Mouse (Mus musculus): ENCODE measurements around the gene Tcirg1.

GRCm38 (mm10) chr19:3896208-3896607, 10.7 kb downstream of the Tcirg1 start:
- no peak for TF ChIP-seq CTCF (IDR thresholded peaks at IDR 0.05; ENCODE audit: control insufficient read depth, insufficient read depth, insufficient read length)
- TF ChIP-seq USF1 (IDR thresholded peaks at IDR 0.05; ENCODE audit: low read depth) = no peak
